Comparison of ENCODE assay signal across 10 mouse cellular contexts in the genomic region with DNA sequence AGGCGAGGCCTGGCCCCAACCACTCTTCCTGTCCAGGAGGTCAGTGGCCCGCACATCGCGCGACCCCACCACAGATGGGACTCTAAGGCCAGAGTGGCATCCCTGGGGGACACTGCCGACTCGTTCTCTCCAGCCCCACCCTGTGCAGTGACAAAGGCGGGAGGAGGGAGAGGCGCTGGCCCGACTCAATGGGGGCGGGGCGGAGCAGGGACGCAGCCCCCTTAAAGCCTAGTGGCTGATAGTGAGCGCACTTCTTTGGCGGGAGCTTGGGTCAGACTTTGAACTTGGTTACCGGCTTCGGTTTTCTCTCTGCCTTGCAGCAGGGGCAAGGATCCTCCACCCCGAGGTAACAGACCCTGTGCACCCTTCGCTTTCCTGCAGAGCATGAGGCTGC. TPM values are rescaled to one million over a fixed set of nuclear protein-coding genes. Genes with fewer than 3 reads are reported as not detected.
DNase-seq lines count a peak whose midpoint lies in the region; ATAC-seq lines count a peak whose summit lies in the region.
"Had no signal": no experiment of that assay in that cellular context is flagged by ENCODE, and none has a peak within 500 bp of the region (broad histone marks: within the 10 kb centered on the region; RNA-seq: fewer than 3 reads in every experiment).

No protein-coding gene starts in this region.

- no peak overlapping the region for H3K9ac ChIP-seq in heart, embryonic 11.5 days (ENCODE audit: low read depth, low read length)
- peak overlapping the region; percentile 22 for H3K9ac ChIP-seq in hindbrain, embryonic 16.5 days (ENCODE audit: low read depth, low read length)

- under 1% methylated on average over 19 of the region's 19 CpGs for WGBS in heart, embryonic 11.5 days (ENCODE audit: insufficient replicate concordance)
- under 1% methylated on average over 19 of the region's 19 CpGs for WGBS in hindbrain, embryonic 16.5 days

- no peaks in the 10 kb centered on the region for H3K9me3 ChIP-seq in heart, embryonic 11.5 days (replicated peaks; ENCODE audit: control insufficient read depth, low read length)
- H3K9me3 ChIP-seq in hindbrain, embryonic 16.5 days (ENCODE audit: control insufficient read depth, low read length): no peaks in the 10 kb centered on the region

- H3K27ac ChIP-seq in heart, embryonic 11.5 days (ENCODE audit: low read depth, low read length): no peak overlapping the region
- H3K27ac ChIP-seq in hindbrain, embryonic 16.5 days (ENCODE audit: low read depth, low read length): no peak overlapping the region

- peak overlapping the region; percentile 56 for H3K4me2 ChIP-seq in heart, embryonic 11.5 days
- peak overlapping the region; percentile 22 for H3K4me2 ChIP-seq in hindbrain, embryonic 16.5 days (ENCODE audit: low read length)

- 0 out of 2 replicates have a peak overlapping the region, but pooled peaks have one; percentile 27 for H3K4me3 ChIP-seq in heart, embryonic 11.5 days (ENCODE audit: low read depth, low read length)
- peak overlapping the region; percentile 16; the same call in 1 of the 2 replicates for H3K4me3 ChIP-seq in hindbrain, embryonic 16.5 days (ENCODE audit: low read length)

- peaks cover 11% of the 10 kb centered on the region for H3K4me1 ChIP-seq in heart, embryonic 11.5 days (ENCODE audit: control insufficient read depth, insufficient read depth, low read length)
- peaks cover 12% of the 10 kb centered on the region for H3K4me1 ChIP-seq in hindbrain, embryonic 16.5 days (ENCODE audit: control insufficient read depth, insufficient read depth, low read depth, low read length)

- H3K27me3 ChIP-seq in heart, embryonic 11.5 days (ENCODE audit: control insufficient read depth, insufficient read depth, low read length): peaks cover 70% of the 10 kb centered on the region
- H3K27me3 ChIP-seq in hindbrain, embryonic 16.5 days (replicated peaks; ENCODE audit: control insufficient read depth, insufficient read depth, low read length): peaks cover 57% of the 10 kb centered on the region

- DNase-seq in heart, adult 9 months (ENCODE audit: low spot score in 2 of 2): no peak
- DNase-seq in R1 (ENCODE audit: low read depth, low spot score): peak; percentile 54
- DNase-seq in spleen, adult 12 weeks (ENCODE audit: low spot score): no peak
- DNase-seq in adrenal gland, adult (ENCODE audit: inconsistent age in 2 of 2, low spot score in 1 of 2): no peak
- DNase-seq in cerebellum, postnatal 4 days (ENCODE audit: low spot score in 2 of 2): no peak
- DNase-seq: cerebellum, adult 2 months had no signal

- ATAC-seq in heart, embryonic 11.5 days (replicated peaks; ENCODE audit: insufficient number of reproducible peaks, low FRiP score, low TSS enrichment): no peak
- ATAC-seq in hindbrain, embryonic 16.5 days: no peak
- peak; percentile 32; the same call in 1 of the 2 replicates for ATAC-seq in megakaryocyte-erythroid progenitor cell, adult 5-6 weeks (replicated peaks; ENCODE audit: low FRiP score, low TSS enrichment, poor library complexity, severe bottlenecking)

- no peaks in the 10 kb centered on the region for H3K36me3 ChIP-seq in heart, embryonic 11.5 days (ENCODE audit: control insufficient read depth, insufficient read depth, low read length)
- H3K36me3 ChIP-seq in hindbrain, embryonic 16.5 days (ENCODE audit: control insufficient read depth, insufficient read depth, low read length): no peaks in the 10 kb centered on the region

RNA-seq across cellular contexts. Expression of a gene that starts 0.6 kb away (rescaled TPM):
- 0.07 TPM in 1 of 2 replicates, not detected in the other for polyA plus RNA-seq in heart, embryonic 11.5 days (2014; fragmentation: Nextera tagmentation; extraction: Ambion mirVana)
- polyA plus RNA-seq in hindbrain, embryonic 16.5 days (2015; fragmentation: Nextera tagmentation; extraction: Ambion mirVana): not detected in 2 replicates
- total RNA-seq in megakaryocyte-erythroid progenitor cell, adult 5-6 weeks (2014; fragmentation: Nextera tagmentation): 0.35 TPM in 1 of 2 replicates, not detected in the other
- total RNA-seq in megakaryocyte-erythroid progenitor cell, adult 5-6 weeks (2017): not detected in 2 replicates
- total RNA-seq: left cerebral cortex, postnatal 25 days had no signal
- polyA plus RNA-seq: cerebellum, adult 2 months had no signal

RNA-seq across cellular contexts. Expression of a gene that starts 7.1 kb away (rescaled TPM):
- 0.90 and 1.3 TPM in 2 replicates for polyA plus RNA-seq in heart, embryonic 11.5 days (2014; fragmentation: Nextera tagmentation; extraction: Ambion mirVana)
- polyA plus RNA-seq in hindbrain, embryonic 16.5 days (2015; fragmentation: Nextera tagmentation; extraction: Ambion mirVana): 0.34 and 0.46 TPM in 2 replicates
- 2.9 and 5.7 TPM in 2 replicates for total RNA-seq in megakaryocyte-erythroid progenitor cell, adult 5-6 weeks (2014; fragmentation: Nextera tagmentation)
- 2.2 and 3.1 TPM in 2 replicates for total RNA-seq in megakaryocyte-erythroid progenitor cell, adult 5-6 weeks (2017)

RNA-seq across cellular contexts. Expression of a gene that starts 18.7 kb away (rescaled TPM):
- 53.1 and 53.6 TPM in 2 replicates for polyA plus RNA-seq in heart, embryonic 11.5 days (2014; fragmentation: Nextera tagmentation; extraction: Ambion mirVana)
- polyA plus RNA-seq in hindbrain, embryonic 16.5 days (2015; fragmentation: Nextera tagmentation; extraction: Ambion mirVana): 478 and 542 TPM in 2 replicates
- total RNA-seq in megakaryocyte-erythroid progenitor cell, adult 5-6 weeks (2014; fragmentation: Nextera tagmentation): 33.8 and 42.9 TPM in 2 replicates
- total RNA-seq in megakaryocyte-erythroid progenitor cell, adult 5-6 weeks (2017): 25.3 and 38.1 TPM in 2 replicates

RNA-seq across cellular contexts. Expression of a gene that starts 43.5 kb away (rescaled TPM):
- 0.27 and 0.58 TPM in 2 replicates for polyA plus RNA-seq in heart, embryonic 11.5 days (2014; fragmentation: Nextera tagmentation; extraction: Ambion mirVana)
- polyA plus RNA-seq in hindbrain, embryonic 16.5 days (2015; fragmentation: Nextera tagmentation; extraction: Ambion mirVana): 0.80 and 1.1 TPM in 2 replicates
- not detected in 2 replicates for total RNA-seq in megakaryocyte-erythroid progenitor cell, adult 5-6 weeks (2014; fragmentation: Nextera tagmentation)
- total RNA-seq in megakaryocyte-erythroid progenitor cell, adult 5-6 weeks (2017): not detected in 2 replicates
